Mouse (Mus musculus) left cerebral cortex, postnatal 4 days (tissue): Measurements from ENCODE around the gene Snrpb2. TPM values are rescaled to one million over a fixed set of nuclear protein-coding genes. Genes with fewer than 3 reads are reported as not detected.
A peak's percentile ranks its signal among the peaks of the same experiment; 100 is the strongest.

Source experiments
- DNase-seq: peaks from one replicate; pipeline ENCODE4 v3.0.0-alpha.2; 2022
- intact Hi-C: fragments of 180-260 bp; cut with DNase I; formaldehyde crosslinking; loops from one replicate; pipeline ENCODE4 v1.15.1; 2025
- total RNA-seq, 2 experiments: library from RNA; stranded (reverse); gene quantifications; 2 replicates each; pipeline ENCODE4 v1.2.3; 2021

The Snrpb2 gene
- total RNA-seq, 2 experiments from 2014 or later: 53.2 to 65.9 TPM

DNA sequence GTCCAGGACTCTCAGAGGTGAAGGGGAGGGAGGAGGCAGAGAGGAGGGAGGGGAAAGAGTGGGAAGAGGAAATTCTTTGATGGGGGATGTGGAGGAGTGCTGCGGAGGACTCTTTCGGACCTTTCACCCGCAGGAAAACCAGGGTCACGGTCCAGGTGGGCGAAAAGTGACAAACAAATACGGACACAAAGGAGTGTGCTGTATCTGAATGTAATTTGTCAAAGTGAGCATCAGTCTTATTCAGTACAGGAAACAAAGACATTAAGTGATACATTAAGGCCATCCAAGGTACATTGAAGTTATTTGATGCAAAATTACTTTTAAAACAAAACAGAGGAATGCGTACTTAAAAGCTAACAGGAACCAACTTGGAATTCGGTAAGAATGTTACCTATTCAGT, 27.0 kb downstream of the Snrpb2 start:
- intact Hi-C loops: loop anchor here (10.0 kb wide), 1 partner anchor 225 kb away; no protein-coding TSS in a partner anchor
- no peak for DNase-seq

DNA sequence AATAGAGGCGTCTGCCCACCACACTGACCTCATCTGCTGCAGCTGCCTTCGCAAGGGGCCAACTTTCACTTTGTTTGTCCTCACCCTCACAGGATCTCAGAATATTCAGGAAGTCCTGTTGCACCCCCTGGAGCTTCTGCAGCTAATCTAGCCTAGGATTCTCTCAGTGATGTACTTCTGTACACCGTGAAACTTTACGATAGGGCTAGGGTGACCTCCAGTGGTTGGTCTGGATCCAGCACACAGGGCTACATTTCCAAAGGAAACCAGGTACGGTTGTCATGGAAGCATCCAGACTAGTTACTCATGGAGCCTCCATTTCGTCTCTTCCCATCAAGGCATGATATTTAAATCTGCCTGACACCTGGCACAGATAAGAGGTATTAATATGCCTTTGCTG, 30.9 kb downstream of the Snrpb2 start:
- intact Hi-C loops: loop anchor here (10.0 kb wide), 1 partner anchor 229 kb away; no protein-coding TSS in a partner anchor

DNA sequence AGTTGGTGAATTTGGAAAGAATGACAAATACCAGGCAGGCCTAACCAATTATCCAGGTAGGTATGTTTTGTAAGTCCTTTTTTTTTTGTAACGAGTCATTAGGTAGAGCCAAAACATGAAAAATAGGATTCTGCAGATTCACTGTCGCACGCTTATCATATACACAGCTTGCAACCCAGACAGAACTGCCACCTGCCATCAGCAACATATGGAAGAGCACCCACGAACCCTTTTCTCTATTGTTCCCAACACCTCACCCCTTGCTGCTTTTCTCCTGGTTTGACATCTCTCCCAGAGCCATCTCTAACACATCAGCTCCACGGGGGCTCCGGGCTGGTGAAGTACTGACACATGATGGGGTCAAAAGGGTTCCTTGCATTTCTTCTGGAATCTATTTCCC, 31.9 kb downstream of the Snrpb2 start:
- intact Hi-C loops: loop anchor here (10.0 kb wide), 1 partner anchor 230 kb away; no protein-coding TSS in a partner anchor
- no peak for DNase-seq

More for the DNA sequence above, 30.9 kb downstream of the Snrpb2 start:
- DNase-seq: peak; percentile 61

DNA sequence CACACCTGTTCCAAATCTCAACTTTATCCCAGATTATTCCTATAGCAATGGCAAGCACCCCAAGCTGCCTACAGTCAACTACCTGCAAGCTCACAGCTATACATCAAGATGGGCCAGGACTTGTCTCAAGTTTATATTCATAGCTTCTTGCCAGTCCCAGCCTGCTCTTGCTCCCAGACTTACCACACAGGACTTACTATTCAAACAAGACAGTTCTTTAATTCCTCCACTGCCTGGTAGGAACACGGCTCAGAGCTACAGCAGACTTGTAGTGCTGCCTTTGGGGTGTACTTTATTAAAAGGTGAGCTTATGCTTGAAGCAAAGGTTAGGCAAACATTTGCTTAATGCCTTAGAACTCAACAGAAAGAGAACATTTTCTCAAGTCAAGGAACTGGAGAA, 34.3 kb downstream of the Snrpb2 start:
- no peak for DNase-seq
- intact Hi-C loops: loop anchor here (10.0 kb wide), 1 partner anchor 232 kb away; no protein-coding TSS in a partner anchor

DNA sequence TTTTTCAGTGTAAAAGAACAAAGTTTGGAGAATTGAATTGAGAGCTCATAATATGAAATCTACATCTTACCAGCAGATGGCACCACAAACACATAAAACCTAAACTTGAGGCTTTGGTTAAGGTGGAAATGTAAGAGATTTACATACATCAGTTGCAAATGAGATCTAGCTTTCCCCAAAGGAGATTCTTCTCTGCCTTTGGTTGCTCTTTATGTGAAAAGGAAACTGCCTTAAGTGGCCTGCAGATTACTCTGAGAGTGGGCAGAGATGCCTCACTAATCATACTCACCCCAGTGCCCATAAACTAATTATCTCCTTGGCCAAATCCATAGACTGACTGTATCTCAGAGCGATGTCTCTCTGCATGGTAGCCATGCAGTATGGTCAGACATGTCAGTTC, 51.0 kb downstream of the Snrpb2 start:
- DNase-seq: no peak
- intact Hi-C loops: loop anchor here (10.0 kb wide), 1 partner anchor 1341 kb away; no protein-coding TSS in a partner anchor

DNA sequence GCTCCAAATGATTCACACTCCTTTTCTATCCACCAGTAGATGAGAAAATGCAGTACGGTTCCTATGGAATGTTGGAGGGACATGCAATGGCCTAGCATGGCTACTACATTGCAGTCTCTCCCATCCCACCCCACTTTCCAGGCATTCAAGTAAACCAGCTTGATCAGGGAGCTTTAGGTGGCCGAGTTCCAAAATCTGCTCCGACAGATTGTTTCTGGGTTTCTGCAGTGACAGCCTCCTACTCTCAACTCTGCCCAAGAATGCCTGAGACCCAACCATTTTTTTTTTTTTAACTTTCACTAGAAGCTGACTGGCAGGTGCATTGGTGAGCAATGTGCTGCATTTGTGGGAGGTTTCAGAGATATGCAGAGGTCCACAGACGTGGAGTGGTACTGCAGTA, 51.9 kb downstream of the Snrpb2 start:
- peak; percentile 43 for DNase-seq
- intact Hi-C loops: loop anchor here (5.0 to 10.0 kb wide), 2 partner anchors 663 to 1340 kb away; no protein-coding TSS in a partner anchor

DNA sequence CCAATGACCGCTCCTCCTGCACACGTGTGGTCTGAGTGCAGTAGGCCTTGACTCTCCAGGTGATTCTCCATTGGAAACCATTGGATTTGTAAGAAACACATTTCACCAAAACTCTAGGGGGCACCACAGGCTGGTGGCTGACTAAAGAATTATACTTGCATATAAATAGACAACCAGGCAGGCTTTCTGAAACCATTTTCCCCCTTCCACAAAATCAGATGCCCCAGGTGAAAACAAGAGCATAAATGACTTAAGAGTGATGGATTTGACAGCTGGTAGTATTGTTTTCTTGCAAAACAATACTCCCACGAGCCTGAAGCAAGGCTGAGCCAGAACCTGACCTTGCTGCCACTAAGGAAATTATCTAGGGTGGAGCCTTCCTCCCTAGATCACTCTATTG, 54.6 kb downstream of the Snrpb2 start:
- peak; percentile 51 for DNase-seq
- intact Hi-C loops: loop anchor here (5.0 to 10.0 kb wide), 2 partner anchors 660 to 1337 kb away; no protein-coding TSS in a partner anchor

DNA sequence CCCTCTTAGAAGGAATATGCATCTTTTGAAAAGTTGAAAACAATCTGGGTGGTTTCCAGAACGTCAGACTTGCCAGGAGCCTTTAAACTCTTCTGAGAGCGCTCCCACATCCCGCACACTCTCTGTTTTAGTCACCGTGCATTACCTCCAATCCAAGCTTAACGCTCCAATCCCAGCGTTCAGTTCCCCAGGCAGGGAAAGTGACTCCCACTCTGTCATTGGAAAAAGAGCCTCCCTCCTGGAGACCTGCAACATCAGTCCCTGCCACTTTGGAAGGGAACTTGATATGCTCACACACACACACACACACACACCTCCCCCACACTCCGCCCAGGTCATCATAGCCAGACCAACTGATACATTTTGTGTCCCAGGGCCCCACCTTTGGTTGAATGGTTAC, 55.4 kb downstream of the Snrpb2 start:
- intact Hi-C loops: loop anchor here (5.0 to 10.0 kb wide), 2 partner anchors 659 to 1337 kb away; no protein-coding TSS in a partner anchor

More for the DNA sequence above, 55.4 kb downstream of the Snrpb2 start:
- DNase-seq: no peak

Other genes with a start within 250 kb of the Snrpb2 start
- gene Kif16b, start 161.5 kb upstream of the Snrpb2 start, total RNA-seq: 10 to 100 TPM; 11.3 to 11.9 TPM
- 1 to 10 TPM in 1 of 2 experiments, not detected in 1; 1.7 TPM for gene Otor, start 15.4 kb downstream of the Snrpb2 start, total RNA-seq